Mouse (Mus musculus): ENCODE measurements at regions not wholly inside any gene's neighbourhood (a gene's known extent, or its start where the extent isn't known, plus 50 kb on each side); places are given as distances from the start of the nearest gene placed in this dataset.

- no peak overlapping the region for H3K4me2 ChIP-seq (replicated peaks)
- H3K9me3 ChIP-seq, result no peaks in the 10 kb centered on the region
- H3K27ac ChIP-seq, result peak overlapping the region; percentile 88
- H3K36me3 ChIP-seq, result no peaks in the 10 kb centered on the region
- H3K9ac ChIP-seq, result no peak overlapping the region
- H3K4me1 ChIP-seq, result peaks cover 28% of the 10 kb centered on the region; the same call in 1 of the 2 replicates
- H3K27me3 ChIP-seq, result no peaks in the 10 kb centered on the region
- no peak for ATAC-seq (ENCODE audit: insufficient number of reproducible peaks, insufficient read depth, low FRiP score, low TSS enrichment)
- 57% methylated on average over 7 of the region's 7 CpGs for WGBS
- no peak overlapping the region for H3K4me3 ChIP-seq
Observed at GRCm38 (mm10) chr12:80014598-80014983, 98.2 kb downstream of the Zfp36l1 start.

DNA sequence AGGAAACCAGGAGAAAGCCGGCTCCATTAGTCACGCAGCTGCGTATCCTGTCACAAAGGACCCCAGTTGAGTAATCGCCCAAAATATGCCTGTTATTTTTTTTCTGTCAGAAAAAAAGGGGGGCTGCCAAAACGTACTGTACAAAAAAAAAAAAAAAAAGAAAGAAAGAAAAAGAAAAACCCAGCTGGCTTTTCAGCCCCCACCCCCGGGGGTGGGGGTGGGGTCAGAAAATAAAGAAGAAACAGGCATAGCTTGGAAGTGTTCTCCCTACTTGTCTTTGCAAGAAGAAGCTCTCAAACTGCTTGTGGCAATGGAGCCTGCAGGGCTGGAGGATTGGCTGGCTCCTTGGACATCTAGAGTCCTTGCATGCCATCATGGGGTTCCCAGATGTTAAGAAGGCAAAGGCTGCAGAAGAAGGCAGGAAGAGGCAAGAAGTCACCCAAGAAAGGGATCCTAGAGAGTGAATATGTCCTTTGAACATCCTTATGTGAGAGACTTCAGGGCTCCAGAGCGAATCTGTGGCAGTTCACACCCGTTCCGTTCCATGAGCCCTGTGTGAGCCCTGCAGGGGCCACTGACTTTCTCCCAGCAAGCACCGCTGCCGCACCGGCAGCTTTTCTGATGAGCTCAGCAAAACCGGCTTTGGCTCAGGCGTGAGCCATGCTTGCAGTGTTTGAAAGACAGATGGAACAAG, 98.8 kb downstream of the Zfp36l1 start:
- ATAC-seq (ENCODE audit: insufficient number of reproducible peaks, insufficient read depth, low FRiP score, low TSS enrichment), result peak; percentile 54
- Histone ChIP-seq H3K27ac (peak overlapping the region; percentile 88), H3K27me3 (no peaks in the 10 kb centered on the region), H3K4me1 (peaks cover 28% of the 10 kb centered on the region; the same call in 1 of the 2 replicates), H3K4me2 (replicated peaks) (peak overlapping the region; percentile 16; the same call in 1 of the 2 replicates), H3K4me3 (no peak overlapping the region), H3K9ac (no peak overlapping the region), H3K36me3 (no peaks in the 10 kb centered on the region), H3K9me3 (no peaks in the 10 kb centered on the region)
- WGBS, result 16% methylated on average over 14 of the region's 14 CpGs

GRCm38 (mm10) chr12:80013577-80013903, 99.3 kb downstream of the Zfp36l1 start:
- Histone ChIP-seq H3K27me3 (no peaks in the 10 kb centered on the region), H3K4me2 (replicated peaks) (no peak overlapping the region), H3K27ac (peak overlapping the region; percentile 88), H3K36me3 (no peaks in the 10 kb centered on the region), H3K9me3 (no peaks in the 10 kb centered on the region), H3K9ac (no peak overlapping the region), H3K4me3 (no peak overlapping the region), H3K4me1 (peaks cover 25% of the 10 kb centered on the region; the same call in 1 of the 2 replicates)
- no peak for ATAC-seq (ENCODE audit: insufficient number of reproducible peaks, insufficient read depth, low FRiP score, low TSS enrichment)
- WGBS, result 55% methylated on average over 6 of the region's 6 CpGs

GRCm38 (mm10) chr12:80011916-80012315, 100.9 kb downstream of the Zfp36l1 start:
- no peak overlapping the region for H3K9ac ChIP-seq
- H3K27ac ChIP-seq, result no peak overlapping the region
- no peak overlapping the region for H3K4me3 ChIP-seq
- H3K9me3 ChIP-seq, result no peaks in the 10 kb centered on the region
- H3K4me2 ChIP-seq (replicated peaks), result no peak overlapping the region
- ATAC-seq (ENCODE audit: insufficient number of reproducible peaks, insufficient read depth, low FRiP score, low TSS enrichment), result no peak
- no peaks in the 10 kb centered on the region for H3K27me3 ChIP-seq
- WGBS, result 84% methylated on average over 6 of the region's 6 CpGs
- peaks cover 19% of the 10 kb centered on the region; the same call in 1 of the 2 replicates for H3K4me1 ChIP-seq
- no peaks in the 10 kb centered on the region for H3K36me3 ChIP-seq

DNA sequence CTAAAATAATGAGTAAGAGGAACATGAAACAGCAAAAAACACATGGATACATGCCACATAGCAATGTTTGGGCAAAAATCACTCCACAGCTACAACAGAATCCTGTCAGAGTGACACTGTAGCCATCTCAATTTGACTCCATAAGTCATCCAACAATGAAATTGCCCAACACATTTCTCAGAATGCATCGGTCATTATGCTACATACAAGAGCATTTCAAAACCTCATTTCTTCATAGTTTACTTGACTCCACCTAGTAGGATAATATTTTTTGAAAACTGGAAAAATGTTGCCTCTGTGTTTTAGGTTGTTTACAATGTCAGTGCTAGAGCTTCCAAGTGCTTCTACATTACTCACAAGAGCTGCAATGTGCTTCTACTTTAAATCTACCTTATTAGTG, 101.9 kb downstream of the Zfp36l1 start:
- ATAC-seq (ENCODE audit: insufficient number of reproducible peaks, insufficient read depth, low FRiP score, low TSS enrichment), result no peak
- Histone ChIP-seq H3K27me3 (no peaks in the 10 kb centered on the region), H3K9ac (no peak overlapping the region), H3K4me1 (peaks cover 19% of the 10 kb centered on the region; the same call in 1 of the 2 replicates), H3K4me2 (replicated peaks) (no peak overlapping the region), H3K27ac (no peak overlapping the region), H3K9me3 (no peaks in the 10 kb centered on the region), H3K36me3 (no peaks in the 10 kb centered on the region), H3K4me3 (no peak overlapping the region)
- 94% methylated on average over 1 of the region's 1 CpGs for WGBS

DNA sequence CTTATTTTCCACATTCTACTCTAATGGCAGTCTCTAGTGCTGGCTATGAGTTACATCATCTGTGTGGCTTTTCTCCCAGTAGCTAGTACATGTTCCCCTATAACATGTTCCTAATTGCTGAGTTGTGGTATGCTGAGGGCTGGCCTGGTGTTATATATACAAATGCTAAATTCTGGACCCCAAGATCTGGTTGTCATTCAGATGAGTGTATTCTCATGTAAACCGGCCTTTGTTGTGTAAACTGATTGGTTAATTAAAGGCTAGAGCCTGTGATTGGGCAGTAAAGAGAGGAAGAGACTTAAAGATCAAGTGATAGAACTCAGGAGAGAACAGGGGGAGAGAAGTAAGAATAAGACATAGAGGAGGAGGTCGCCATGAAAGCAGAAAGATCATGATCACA, 102.6 kb downstream of the Zfp36l1 start:
- no peaks in the 10 kb centered on the region for H3K27me3 ChIP-seq
- H3K4me1 ChIP-seq, result peaks cover 17% of the 10 kb centered on the region; the same call in 1 of the 2 replicates
- H3K4me3 ChIP-seq, result no peak overlapping the region
- no peak overlapping the region for H3K27ac ChIP-seq
- H3K36me3 ChIP-seq, result no peaks in the 10 kb centered on the region
- H3K9me3 ChIP-seq, result no peaks in the 10 kb centered on the region
- H3K9ac ChIP-seq, result no peak overlapping the region
- no peak overlapping the region for H3K4me2 ChIP-seq (replicated peaks)
- no peak for ATAC-seq (ENCODE audit: insufficient number of reproducible peaks, insufficient read depth, low FRiP score, low TSS enrichment)
- WGBS, result 56% methylated on average over 2 of the region's 2 CpGs

DNA sequence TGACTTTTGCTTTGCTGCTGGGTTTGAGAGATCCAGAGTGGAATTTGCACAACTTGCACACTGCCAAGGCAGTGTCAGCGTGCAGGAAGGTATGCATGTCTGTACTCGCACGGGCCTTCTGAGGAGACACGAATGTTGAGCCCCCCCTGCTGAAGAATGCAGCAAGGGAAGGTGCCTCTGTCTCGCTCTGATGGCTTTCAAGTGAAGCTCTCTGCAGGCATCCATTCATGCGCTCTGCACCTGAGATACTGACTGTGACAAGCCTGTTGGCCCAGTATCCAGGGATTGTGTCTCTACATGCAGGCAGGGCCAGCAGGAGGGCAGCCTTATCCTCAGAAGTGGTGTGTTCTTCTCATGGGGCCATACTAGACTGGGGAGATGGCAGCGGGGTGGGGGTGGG, 105.0 kb downstream of the Zfp36l1 start:
- H3K9ac ChIP-seq, result no peak overlapping the region
- H3K27ac ChIP-seq, result 0 out of 2 replicates have a peak overlapping the region, but pooled peaks have one; percentile 25
- 40% methylated on average over 7 of the region's 7 CpGs for WGBS
- 0 out of 2 replicates have a peak, but pooled peaks have one; percentile 28 for ATAC-seq (ENCODE audit: insufficient number of reproducible peaks, insufficient read depth, low FRiP score, low TSS enrichment)
- no peaks in the 10 kb centered on the region for H3K9me3 ChIP-seq
- no peak overlapping the region for H3K4me2 ChIP-seq (replicated peaks)
- no peaks in the 10 kb centered on the region for H3K27me3 ChIP-seq
- H3K4me1 ChIP-seq, result no peaks in the 10 kb centered on the region
- no peak overlapping the region for H3K4me3 ChIP-seq
- no peaks in the 10 kb centered on the region for H3K36me3 ChIP-seq

DNA sequence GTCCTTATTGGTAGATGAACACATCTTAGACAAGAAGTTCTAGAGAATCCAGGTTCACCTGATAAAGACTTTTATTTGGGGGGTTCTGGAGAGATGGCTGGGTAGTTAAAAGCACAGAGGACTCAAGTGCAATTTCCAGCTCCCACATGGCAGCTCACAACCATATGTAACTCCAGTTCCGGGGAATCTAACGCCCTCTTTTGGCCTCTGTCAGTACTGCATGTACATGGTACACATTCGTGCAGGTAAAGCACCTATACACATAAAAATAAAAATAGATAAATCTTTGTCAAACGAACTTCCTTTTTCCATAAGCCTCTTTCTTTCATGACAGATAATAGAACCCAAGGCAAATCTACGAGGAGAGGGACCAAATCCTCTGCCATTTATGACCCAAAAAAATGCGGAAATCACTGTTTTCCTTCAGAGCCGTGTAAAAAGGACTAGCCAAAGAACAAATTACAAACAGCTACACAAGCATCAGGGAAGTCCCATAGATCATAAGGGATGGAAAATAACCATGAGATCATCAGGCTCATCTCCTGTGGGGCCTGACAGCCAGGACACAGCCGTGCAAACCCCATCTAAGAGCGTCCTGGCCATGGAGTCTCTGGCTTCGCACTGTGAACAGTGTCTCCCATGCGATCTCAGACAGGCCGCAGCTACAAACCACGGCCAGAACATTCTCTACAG, 107.4 kb downstream of the Zfp36l1 start:
- Histone ChIP-seq H3K4me2 (replicated peaks) (no peak overlapping the region), H3K27me3 (no peaks in the 10 kb centered on the region), H3K36me3 (no peaks in the 10 kb centered on the region), H3K9me3 (no peaks in the 10 kb centered on the region), H3K9ac (no peak overlapping the region), H3K4me3 (no peak overlapping the region), H3K27ac (no peak overlapping the region), H3K4me1 (peaks cover 11% of the 10 kb centered on the region)
- 88% methylated on average over 13 of the region's 13 CpGs for WGBS
- no peak for ATAC-seq (ENCODE audit: insufficient number of reproducible peaks, insufficient read depth, low FRiP score, low TSS enrichment)

GRCm38 (mm10) chr12:80004575-80004974, 108.2 kb downstream of the Zfp36l1 start:
- 86% methylated on average over 6 of the region's 6 CpGs for WGBS
- Histone ChIP-seq H3K4me3 (no peak overlapping the region), H3K4me1 (peaks cover 11% of the 10 kb centered on the region), H3K9me3 (no peaks in the 10 kb centered on the region), H3K36me3 (no peaks in the 10 kb centered on the region), H3K9ac (no peak overlapping the region), H3K27ac (no peak overlapping the region), H3K4me2 (replicated peaks) (no peak overlapping the region), H3K27me3 (no peaks in the 10 kb centered on the region)
- ATAC-seq (ENCODE audit: insufficient number of reproducible peaks, insufficient read depth, low FRiP score, low TSS enrichment), result no peak

DNA sequence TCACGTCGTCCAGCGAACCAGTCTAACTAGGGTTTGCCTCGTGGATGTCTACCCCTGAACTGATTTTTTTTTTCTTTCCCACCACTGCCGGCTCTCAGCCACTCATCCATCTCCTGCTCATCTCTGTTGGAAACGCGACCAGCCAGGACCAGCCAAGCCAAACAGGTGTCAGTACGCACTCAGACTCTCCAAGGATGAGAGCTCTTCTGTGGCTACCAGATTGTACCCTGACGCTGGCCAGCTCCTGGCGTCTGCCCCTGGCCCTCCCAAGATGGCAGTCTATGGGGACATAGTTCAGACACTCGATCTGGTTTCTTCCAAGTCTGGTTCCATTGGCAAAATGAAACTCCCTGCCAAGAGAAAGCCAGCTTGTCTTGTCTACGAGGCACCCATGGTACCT, 109.3 kb downstream of the Zfp36l1 start:
- no peak overlapping the region for H3K27ac ChIP-seq
- no peaks in the 10 kb centered on the region for H3K27me3 ChIP-seq
- H3K4me1 ChIP-seq, result peaks cover 11% of the 10 kb centered on the region
- no peak overlapping the region for H3K4me2 ChIP-seq (replicated peaks)
- WGBS, result 86% methylated on average over 12 of the region's 12 CpGs
- H3K9ac ChIP-seq, result no peak overlapping the region
- no peak for ATAC-seq (ENCODE audit: insufficient number of reproducible peaks, insufficient read depth, low FRiP score, low TSS enrichment)
- H3K9me3 ChIP-seq, result no peaks in the 10 kb centered on the region
- no peak overlapping the region for H3K4me3 ChIP-seq
- no peaks in the 10 kb centered on the region for H3K36me3 ChIP-seq

DNA sequence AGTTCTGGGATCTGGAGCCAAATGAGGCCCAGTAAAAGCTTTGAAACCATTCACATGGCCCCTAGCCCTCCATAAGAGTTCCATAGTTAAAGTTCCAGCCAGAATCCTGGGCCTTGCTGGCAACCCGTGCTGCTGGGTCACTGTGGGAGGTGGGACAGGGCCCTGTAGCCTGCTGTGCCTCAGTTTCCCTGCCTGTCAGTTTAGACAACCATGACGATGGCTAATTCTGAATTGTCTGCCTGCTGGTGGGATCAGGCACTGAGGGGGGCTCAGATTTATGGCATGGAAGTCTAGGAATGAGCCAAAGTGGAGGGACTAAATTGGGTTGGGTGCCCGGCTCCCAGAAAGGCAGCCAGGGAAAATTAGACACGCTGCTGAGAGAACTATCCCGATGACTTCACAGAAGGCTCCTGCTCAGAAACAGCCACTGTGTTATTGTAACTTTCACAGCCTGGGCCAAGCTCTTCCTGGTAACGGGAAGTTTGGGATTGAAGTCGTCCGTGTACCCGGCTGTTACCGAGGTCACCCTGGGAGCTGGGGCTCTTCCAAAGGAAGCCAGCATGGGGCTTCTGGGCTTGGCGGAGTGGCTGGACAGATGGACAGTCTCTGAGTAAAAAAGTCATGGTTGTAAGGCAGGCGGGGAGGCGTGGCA, 110.2 kb downstream of the Zfp36l1 start:
- Histone ChIP-seq H3K4me2 (replicated peaks) (no peak overlapping the region), H3K9me3 (no peaks in the 10 kb centered on the region), H3K4me1 (peaks cover 11% of the 10 kb centered on the region), H3K9ac (peak overlapping the region; percentile 7; the same call in 1 of the 2 replicates), H3K4me3 (no peak overlapping the region), H3K36me3 (no peaks in the 10 kb centered on the region), H3K27ac (peak overlapping the region; percentile 67), H3K27me3 (no peaks in the 10 kb centered on the region)
- WGBS, result 71% methylated on average over 13 of the region's 13 CpGs
- ATAC-seq (ENCODE audit: insufficient number of reproducible peaks, insufficient read depth, low FRiP score, low TSS enrichment), result no peak

DNA sequence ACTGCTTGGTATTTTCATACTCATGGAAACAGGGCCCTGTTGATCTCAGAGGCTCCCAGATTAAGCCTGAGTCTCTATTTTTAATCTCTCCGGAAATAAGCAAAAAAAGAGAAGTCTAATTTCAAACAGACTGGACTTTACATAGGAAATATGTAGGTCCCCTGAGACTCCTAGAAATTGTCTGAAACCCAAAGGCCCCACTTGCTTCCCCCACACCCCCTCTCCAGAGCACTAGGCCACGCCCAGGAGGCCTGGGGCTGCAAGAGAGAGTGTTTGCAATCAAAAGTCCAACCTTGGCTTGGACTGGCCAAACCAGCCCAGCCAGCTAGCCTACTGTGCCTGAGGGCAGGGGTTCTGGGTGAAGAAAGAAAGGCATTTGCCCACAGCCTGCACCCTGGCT, 111.0 kb downstream of the Zfp36l1 start:
- no peak for ATAC-seq (ENCODE audit: insufficient number of reproducible peaks, insufficient read depth, low FRiP score, low TSS enrichment)
- H3K9me3 ChIP-seq, result no peaks in the 10 kb centered on the region
- H3K36me3 ChIP-seq, result no peaks in the 10 kb centered on the region
- peak overlapping the region; percentile 67; the same call in 1 of the 2 replicates for H3K27ac ChIP-seq
- H3K27me3 ChIP-seq, result no peaks in the 10 kb centered on the region
- H3K4me2 ChIP-seq (replicated peaks), result no peak overlapping the region
- no peak overlapping the region for H3K9ac ChIP-seq
- no peak overlapping the region for H3K4me3 ChIP-seq
- 44% methylated on average over 2 of the region's 2 CpGs for WGBS
- H3K4me1 ChIP-seq, result peaks cover 11% of the 10 kb centered on the region

Measured in embryonic facial prominence, embryonic 12.5 days (tissue).